Mouse (Mus musculus) MEL (cell line): ENCODE measurements at regions not wholly inside any gene's neighbourhood (a gene's known extent, or its start where the extent isn't known, plus 50 kb on each side); places are given as distances from the start of the nearest gene placed in this dataset.

ENCODE experiments used
- DNase-seq: peaks from one replicate; pipeline ENCODE4 v3.0.0; 2011; ENCODE audit warnings: low read depth, low spot score
- H3K27ac ChIP-seq: 2 replicates; pipeline ENCODE4 v1.5.1; 2012; ENCODE audit warnings: low read depth, mild to moderate bottlenecking, control low read depth, low read length, moderate library complexity; ENCODE audit not compliant: control insufficient read depth
- H3K27me3 ChIP-seq, 2 experiments: fragments of 150-350 bp in 1 of 2; sonication (generic) in 1 of 2; 2 replicates each; pipeline ENCODE4 v1.6.1; 2012; ENCODE audit warnings: low read length in 2 of 2, mild to moderate bottlenecking in 2 of 2, improper control_type of control experiment in 1 of 2, moderate library complexity in 1 of 2; ENCODE audit not compliant: insufficient read depth in 2 of 2, control insufficient read depth in 1 of 2
- H3K36me3 ChIP-seq, 2 experiments: 2 replicates each; pipeline ENCODE4 v1.6.1; 2012 to 2014; ENCODE audit warnings: low read length in 2 of 2, improper control_type of control experiment in 1 of 2, inconsistent platforms in 1 of 2, mild to moderate bottlenecking in 1 of 2; ENCODE audit not compliant: insufficient read depth in 2 of 2, control insufficient read depth in 1 of 2
- H3K4me1 ChIP-seq, 2 experiments: fragments of 150-350 bp in 1 of 2; sonication (generic) in 1 of 2; 2 replicates each; pipeline ENCODE4 v1.6.1; 2012; ENCODE audit warnings: low read length in 2 of 2, improper control_type of control experiment in 1 of 2, mild to moderate bottlenecking in 1 of 2; ENCODE audit not compliant: insufficient read depth in 2 of 2, control insufficient read depth in 1 of 2
- H3K4me3 ChIP-seq, 2 experiments: fragments of 150-350 bp in 1 of 2; sonication (generic) in 1 of 2; 2 replicates each; pipeline ENCODE4 v1.5.1; 2012; ENCODE audit warnings: low read depth in 2 of 2, low read length in 2 of 2, mild to moderate bottlenecking in 2 of 2, moderate library complexity in 2 of 2, control low read depth in 1 of 2, improper control_type of control experiment in 1 of 2; ENCODE audit not compliant: control insufficient read depth in 1 of 2, insufficient read depth in 1 of 2
- H3K79me2 ChIP-seq: 2 replicates; pipeline ENCODE4 v1.6.1; 2012; ENCODE audit warnings: mild to moderate bottlenecking, low read length, moderate library complexity; ENCODE audit not compliant: control insufficient read depth, poor library complexity, insufficient read depth
- H3K9ac ChIP-seq: 2 replicates; pipeline ENCODE4 v1.6.1; 2012; ENCODE audit warnings: low read depth, mild to moderate bottlenecking, control low read depth, low read length, moderate library complexity; ENCODE audit not compliant: control insufficient read depth, poor library complexity, severe bottlenecking
- H3K9me3 ChIP-seq: fragments of 150-350 bp; sonication (generic); replicated peaks from 2 replicates; pipeline ENCODE4 v1.6.1; 2012; ENCODE audit warnings: mild to moderate bottlenecking, low read length, improper control_type of control experiment, moderate library complexity; ENCODE audit not compliant: insufficient read depth
- CHD2 ChIP-seq: IDR thresholded peaks from 2 replicates; pipeline ENCODE4 v1.6.1; 2011; ENCODE audit warnings: low read length, improper control_type of control experiment
- ELF1 ChIP-seq: IDR thresholded peaks from 2 replicates; pipeline ENCODE4 v1.6.1; 2014; ENCODE audit warnings: low read depth, mild to moderate bottlenecking, inconsistent platforms, low read length, improper control_type of control experiment, moderate library complexity
- EP300 ChIP-seq, 2 experiments: IDR thresholded peaks; 2 replicates each; pipeline ENCODE4 v1.6.1; 2011; ENCODE audit warnings: improper control_type of control experiment in 2 of 2, low read length in 2 of 2, low read depth in 1 of 2, mild to moderate bottlenecking in 1 of 2
- GATA1 ChIP-seq: IDR thresholded peaks from 2 replicates; pipeline ENCODE4 v1.6.1; 2011; ENCODE audit warnings: low read depth, low read length, improper control_type of control experiment
- JUND ChIP-seq: IDR thresholded peaks from 2 replicates; pipeline ENCODE4 v1.6.1; 2011; ENCODE audit warnings: low read depth, mild to moderate bottlenecking, improper control_type of control experiment, low read length
- KAT2A ChIP-seq: conservative IDR thresholded peaks from 2 replicates; pipeline ENCODE4 v1.6.1; 2012; ENCODE audit warnings: low read depth, low read length, improper control_type of control experiment, inconsistent platforms
- MAZ ChIP-seq: IDR thresholded peaks from 2 replicates; pipeline ENCODE4 v1.6.1; 2012; ENCODE audit warnings: low read depth, mild to moderate bottlenecking, inconsistent platforms, low read length, improper control_type of control experiment
- MEF2A ChIP-seq: IDR thresholded peaks from 2 replicates; pipeline ENCODE4 v1.6.1; 2014; ENCODE audit warnings: low read depth, mild to moderate bottlenecking, inconsistent platforms, low read length, improper control_type of control experiment; ENCODE audit not compliant: poor library complexity, insufficient replicate concordance, severe bottlenecking; ENCODE audit errors: extremely low read depth
- MXI1 ChIP-seq: IDR thresholded peaks from 2 replicates; pipeline ENCODE4 v1.6.1; 2011; ENCODE audit warnings: mild to moderate bottlenecking, low read depth, low read length, improper control_type of control experiment
- MYB ChIP-seq: IDR thresholded peaks from 2 replicates; pipeline ENCODE4 v1.6.1; 2011; ENCODE audit warnings: mild to moderate bottlenecking, low read depth, low read length, improper control_type of control experiment
- NELFE ChIP-seq: IDR thresholded peaks from 2 replicates; pipeline ENCODE4 v1.6.1; 2011; ENCODE audit warnings: low read depth, low read length, improper control_type of control experiment
- POLR2AphosphoS2 ChIP-seq: IDR thresholded peaks from 2 replicates; pipeline ENCODE4 v1.6.1; 2011; ENCODE audit warnings: low read length, improper control_type of control experiment
- POLR2AphosphoS5 ChIP-seq: IDR thresholded peaks from 2 replicates; pipeline ENCODE4 v1.6.1; 2012; ENCODE audit warnings: low read depth, borderline replicate concordance, mild to moderate bottlenecking, inconsistent platforms, low read length, moderate library complexity, mixed read lengths
- TBP ChIP-seq: IDR thresholded peaks from 2 replicates; pipeline ENCODE4 v1.8.0; 2011; ENCODE audit warnings: low read depth, low read length, improper control_type of control experiment
- UBTF ChIP-seq: IDR thresholded peaks from 2 replicates; pipeline ENCODE4 v1.6.1; 2012; ENCODE audit warnings: low read depth, mild to moderate bottlenecking, inconsistent platforms, low read length, improper control_type of control experiment, moderate library complexity, borderline replicate concordance; ENCODE audit not compliant: insufficient read depth
- USF2 ChIP-seq, 2 experiments: IDR thresholded peaks; 2 replicates each; pipeline ENCODE4 v1.6.1; 2011 to 2012; ENCODE audit warnings: improper control_type of control experiment in 2 of 2, low read length in 2 of 2, borderline replicate concordance in 1 of 2, inconsistent platforms in 1 of 2, low read depth in 1 of 2, mild to moderate bottlenecking in 1 of 2; ENCODE audit not compliant: insufficient read depth in 1 of 2
- ZKSCAN1 ChIP-seq: IDR thresholded peaks from 2 replicates; pipeline ENCODE4 v1.6.1; 2012; ENCODE audit warnings: low read depth, mild to moderate bottlenecking, inconsistent platforms, low read length, improper control_type of control experiment, moderate library complexity

DNA sequence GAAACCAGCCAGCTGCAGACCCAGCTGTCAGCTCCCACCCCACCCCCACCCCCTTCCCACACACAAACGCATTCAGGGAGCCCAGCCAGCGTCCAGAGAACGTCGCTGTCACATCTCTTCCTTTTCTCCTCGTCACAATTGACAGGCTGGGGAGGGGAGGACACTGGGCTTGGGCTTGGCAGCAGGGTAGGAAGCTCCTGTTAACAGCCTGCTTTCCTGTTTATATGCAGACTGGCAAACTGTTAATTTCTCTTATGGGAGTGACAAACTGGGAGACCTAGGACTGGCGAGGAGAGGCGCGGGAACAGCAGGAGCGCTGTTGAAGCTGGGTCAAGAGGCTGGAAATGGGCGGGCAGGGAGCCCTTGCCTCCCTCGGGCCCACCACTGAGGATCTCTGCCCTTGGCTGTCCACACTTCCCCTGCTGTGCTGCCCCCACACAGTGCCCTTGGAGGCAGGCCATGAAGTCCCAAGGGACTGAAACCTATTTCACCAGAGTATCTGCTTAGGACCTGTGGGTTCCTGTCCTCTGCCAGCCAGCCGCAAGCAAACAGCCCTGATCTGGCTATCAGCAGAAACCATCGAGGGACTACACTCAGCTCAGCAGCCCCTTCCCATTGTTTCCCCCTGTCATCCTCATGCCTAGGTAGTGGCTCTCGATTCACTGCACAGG is 72.7 kb downstream of the Tmem17 start:
- H3K79me2 ChIP-seq = no peaks in the 10 kb centered on the region
- TF ChIP-seq USF2 (IDR thresholded peaks at IDR 0.05; ENCODE audit: borderline replicate concordance in 1 of 2, insufficient read depth in 1 of 2, low read depth in 1 of 2, low read length in 2 of 2) (no peak), MAZ (no peak)
- DNase-seq = no peak
- H3K27ac ChIP-seq = no peak overlapping the region
- H3K9ac ChIP-seq = no peak overlapping the region
- no peaks in the 10 kb centered on the region for H3K4me1 ChIP-seq
- H3K9me3 ChIP-seq = no peaks in the 10 kb centered on the region
- no peaks in the 10 kb centered on the region; a peak in 1 of 4 replicates for H3K27me3 ChIP-seq
- H3K36me3 ChIP-seq = no peaks in the 10 kb centered on the region
- no peak overlapping the region for H3K4me3 ChIP-seq

DNA sequence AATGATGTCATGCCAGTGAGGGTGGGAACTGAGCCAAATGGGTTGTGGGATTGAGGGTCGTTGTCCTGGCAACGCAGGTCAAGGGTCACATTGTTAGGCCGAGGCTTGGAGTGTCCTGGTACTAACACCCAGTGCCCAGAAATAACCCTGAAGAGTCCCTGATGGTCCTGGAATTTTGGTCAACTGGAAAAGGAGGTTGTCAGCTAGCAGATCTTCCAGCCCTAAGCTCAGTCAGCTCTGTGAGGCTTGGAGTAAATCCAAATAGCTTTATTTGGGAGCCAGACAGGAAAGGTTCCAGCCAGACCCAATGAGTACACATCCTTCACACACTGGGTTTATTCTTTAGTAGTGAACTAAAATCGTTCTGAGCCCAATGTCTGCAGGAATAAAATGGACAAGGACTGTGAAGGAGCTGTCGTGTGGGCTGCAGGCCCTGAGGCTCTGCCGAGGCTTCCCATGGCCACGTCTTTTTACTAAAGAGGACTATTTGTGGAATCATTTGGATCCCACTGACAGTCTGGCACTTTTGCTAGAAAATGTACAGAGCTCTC is 75.9 kb downstream of the Tmem17 start:
- Histone ChIP-seq H3K4me3 (no peak overlapping the region), H3K4me1 (no peaks in the 10 kb centered on the region), H3K9ac (no peak overlapping the region), H3K27ac (no peak overlapping the region), H3K36me3 (no peaks in the 10 kb centered on the region), H3K79me2 (no peaks in the 10 kb centered on the region), H3K9me3 (no peaks in the 10 kb centered on the region), H3K27me3 (no peaks in the 10 kb centered on the region; a peak in 1 of 4 replicates)
- TF ChIP-seq KAT2A (no peak), CHD2 (no peak), TBP (no peak), MYB (no peak)
- DNase-seq = no peak

DNA sequence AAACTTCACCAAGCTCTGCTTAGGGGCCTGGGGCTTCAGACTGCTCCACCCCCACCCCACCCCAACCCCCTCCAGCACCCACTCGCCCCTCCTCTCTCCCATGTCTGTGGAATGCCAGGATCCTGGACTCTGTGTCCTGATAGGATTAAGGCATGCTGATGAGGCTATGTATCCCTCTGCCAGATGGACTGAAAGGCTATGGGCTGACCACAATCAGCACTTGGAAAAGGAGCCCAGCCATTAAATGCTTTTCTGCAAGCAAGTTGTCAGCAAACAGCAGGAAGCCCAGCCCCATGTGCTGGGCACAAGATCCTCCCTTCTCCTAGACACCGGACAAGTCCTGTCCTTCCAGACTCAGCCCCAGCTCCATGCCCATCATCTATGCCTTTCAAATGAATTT is 76.7 kb downstream of the Tmem17 start:
- H3K9me3 ChIP-seq = no peaks in the 10 kb centered on the region
- no peak for DNase-seq
- TF ChIP-seq MEF2A (no peak), MXI1 (no peak), POLR2AphosphoS2 (no peak), UBTF (no peak), KAT2A (no peak), NELFE (no peak), POLR2AphosphoS5 (no peak), ELF1 (no peak), EP300 (IDR thresholded peaks at IDR 0.05; ENCODE audit: low read depth in 1 of 2, low read length in 2 of 2) (no peak), GATA1 (no peak), ZKSCAN1 (no peak), JUND (no peak)
- TF ChIP-seq, all 39 proteins: peak for 0
- no peaks in the 10 kb centered on the region; a peak in 1 of 4 replicates for H3K27me3 ChIP-seq
- no peaks in the 10 kb centered on the region for H3K4me1 ChIP-seq
- H3K36me3 ChIP-seq = no peaks in the 10 kb centered on the region
- no peak overlapping the region for H3K27ac ChIP-seq
- no peak overlapping the region for H3K4me3 ChIP-seq
- no peak overlapping the region for H3K9ac ChIP-seq
- no peaks in the 10 kb centered on the region for H3K79me2 ChIP-seq
